13 mouse cellular contexts compared by ENCODE assay signal in the genomic region with DNA sequence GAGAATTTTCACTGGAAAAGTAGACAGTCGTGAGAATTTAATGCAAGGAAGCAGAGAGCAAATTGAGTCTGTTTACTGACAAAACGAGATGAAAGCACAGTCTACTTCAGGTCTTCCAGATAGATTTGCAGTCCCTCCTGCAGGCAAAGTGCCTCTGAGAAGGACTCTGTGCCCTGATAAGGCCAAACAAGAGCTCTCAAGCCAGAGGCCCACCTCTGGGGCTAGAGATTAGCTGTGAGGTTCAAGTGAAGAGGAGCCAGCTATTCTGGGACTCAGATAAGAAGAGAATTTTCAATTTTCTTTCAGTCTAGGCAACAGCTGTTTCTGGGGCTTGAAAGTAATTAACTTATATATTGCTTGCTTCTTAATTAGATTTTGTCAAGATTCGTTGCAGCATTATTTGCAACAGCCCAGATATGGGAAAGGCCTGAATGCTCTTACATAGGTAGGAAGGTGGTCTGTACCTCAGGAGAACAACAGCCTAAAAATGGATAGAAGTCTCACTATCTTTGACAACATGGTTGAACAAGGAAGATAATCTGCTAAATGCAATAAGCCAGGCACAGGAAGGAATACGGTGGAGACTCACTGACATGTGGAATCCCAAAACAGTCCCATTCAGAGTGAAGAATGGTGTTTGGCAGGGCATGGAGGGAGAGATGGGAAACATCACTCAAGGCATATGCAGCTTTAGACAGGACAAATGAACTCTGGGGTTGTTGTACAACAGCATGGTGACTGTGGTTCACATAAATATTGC.
DNase-seq lines count a peak whose midpoint lies in the region; ATAC-seq and TF ChIP-seq lines count a peak whose summit lies in the region.
"Had no signal": no experiment of that assay in that cellular context is flagged by ENCODE, and none has a peak within 500 bp of the region (broad histone marks: within the 10 kb centered on the region; RNA-seq: fewer than 3 reads in every experiment).

No protein-coding gene starts in this region.

- H3K4me2 ChIP-seq in heart, embryonic 11.5 days: peak overlapping the region; percentile 46
- peak overlapping the region; percentile 43 for H3K4me2 ChIP-seq in heart, embryonic 13.5 days
- H3K4me2 ChIP-seq in liver, embryonic 14.5 days (ENCODE audit: low read depth): peak overlapping the region; percentile 85

- TF ChIP-seq EP300 in liver, embryonic 14.5 days (IDR thresholded peaks at IDR 0.05; ENCODE audit: low read depth): peak; percentile 92

- H3K4me3 ChIP-seq in heart, embryonic 11.5 days (ENCODE audit: low read depth, low read length): no peak overlapping the region
- H3K4me3 ChIP-seq in heart, embryonic 13.5 days: 0 out of 2 replicates have a peak overlapping the region, but pooled peaks have one; percentile 3
- peak overlapping the region in 1 of 2 experiments; percentile 44; a peak in 2 of 4 replicates for H3K4me3 ChIP-seq in liver, embryonic 14.5 days (ENCODE audit: insufficient read depth in 1 of 2, low read depth in 2 of 2, low read length in 2 of 2)
- H3K4me3 ChIP-seq: forebrain, embryonic 10.5 days; layer of hippocampus, adult 2 months had no signal

- intact Hi-C loops in heart, postnatal 36 days (cut with DNase I): no loop called here
- intact Hi-C loops in left cerebral cortex, postnatal 36 days (cut with DNase I): no loop called here

- ATAC-seq in heart, embryonic 11.5 days (replicated peaks; ENCODE audit: insufficient number of reproducible peaks, low FRiP score, low TSS enrichment): peak; percentile 86
- ATAC-seq in heart, embryonic 13.5 days (ENCODE audit: extremely low read depth, insufficient number of reproducible peaks, low FRiP score, low TSS enrichment): no peak
- peak; percentile 98 for ATAC-seq in liver, embryonic 14.5 days (ENCODE audit: insufficient read depth)
- no peak for ATAC-seq in frontal cortex, adult (ENCODE audit: low TSS enrichment)

- DNase-seq in heart, postnatal 36 days: no peak
- peak; percentile 68 for DNase-seq in MEL-GATA-1-ER (ENCODE audit: extremely low read depth, low read depth)
- DNase-seq in liver, embryonic 14.5 days (ENCODE audit: low read depth in 3 of 3, low spot score in 3 of 3): peak; percentile 82 to 85 (median 85)
- DNase-seq in thymus, postnatal 10 days (ENCODE audit: low spot score in 2 of 2): no peak
- no peak for DNase-seq in left cerebral cortex, postnatal 36 days (ENCODE audit: low spot score in 2 of 2)
- DNase-seq: cerebellum, adult 11 months; kidney, adult 11 months; right cerebral cortex, postnatal 25 days had no signal

- H3K27ac ChIP-seq in heart, embryonic 11.5 days (ENCODE audit: low read depth, low read length): peak overlapping the region; percentile 97
- H3K27ac ChIP-seq in heart, embryonic 13.5 days (replicated peaks): peak overlapping the region; percentile 98
- H3K27ac ChIP-seq in liver, embryonic 14.5 days: peak overlapping the region; percentile 96
- H3K27ac ChIP-seq: layer of hippocampus, adult 2 months had no signal

- no peaks in the 10 kb centered on the region for H3K9me3 ChIP-seq in heart, embryonic 11.5 days (replicated peaks; ENCODE audit: control insufficient read depth, low read length)
- H3K9me3 ChIP-seq in heart, embryonic 13.5 days: no peaks in the 10 kb centered on the region
- H3K9me3 ChIP-seq in liver, embryonic 14.5 days (ENCODE audit: control insufficient read depth, low read length): no peaks in the 10 kb centered on the region
- H3K9me3 ChIP-seq: forebrain, embryonic 10.5 days had no signal

- TF ChIP-seq CTCF in liver, embryonic 14.5 days (IDR thresholded peaks at IDR 0.05; ENCODE audit: low read depth): no peak

- no peaks in the 10 kb centered on the region for H3K27me3 ChIP-seq in heart, embryonic 11.5 days (ENCODE audit: control insufficient read depth, insufficient read depth, low read length)
- no peaks in the 10 kb centered on the region for H3K27me3 ChIP-seq in heart, embryonic 13.5 days (replicated peaks)
- H3K27me3 ChIP-seq in liver, embryonic 14.5 days (ENCODE audit: control insufficient read depth, insufficient read depth, low read length): no peaks in the 10 kb centered on the region

- no peak overlapping the region; the same call in 1 of the 2 replicates for H3K9ac ChIP-seq in heart, embryonic 11.5 days (ENCODE audit: low read depth, low read length)
- H3K9ac ChIP-seq in heart, embryonic 13.5 days: no peak overlapping the region
- peak overlapping the region; percentile 59 for H3K9ac ChIP-seq in liver, embryonic 14.5 days (replicated peaks)

- 20% methylated on average over 4 of the region's 4 CpGs for WGBS in heart, embryonic 11.5 days (ENCODE audit: insufficient replicate concordance)
- WGBS in heart, embryonic 13.5 days: 13% methylated on average over 4 of the region's 4 CpGs
- 9% methylated on average over 4 of the region's 4 CpGs for WGBS in liver, embryonic 14.5 days (ENCODE audit: insufficient replicate concordance)

- no peaks in the 10 kb centered on the region for H3K36me3 ChIP-seq in heart, embryonic 11.5 days (ENCODE audit: control insufficient read depth, insufficient read depth, low read length)
- no peaks in the 10 kb centered on the region for H3K36me3 ChIP-seq in heart, embryonic 13.5 days
- no peaks in the 10 kb centered on the region for H3K36me3 ChIP-seq in liver, embryonic 14.5 days (replicated peaks; ENCODE audit: control insufficient read depth, insufficient read depth, low read depth)
- H3K36me3 ChIP-seq: forebrain, embryonic 10.5 days had no signal

- H3K4me1 ChIP-seq in heart, embryonic 11.5 days (ENCODE audit: control insufficient read depth, insufficient read depth, low read length): peaks cover 42% of the 10 kb centered on the region
- H3K4me1 ChIP-seq in heart, embryonic 13.5 days: peaks cover 87% of the 10 kb centered on the region
- H3K4me1 ChIP-seq in liver, embryonic 14.5 days (replicated peaks; ENCODE audit: control insufficient read depth in 2 of 2, insufficient read depth in 2 of 2, low read length in 1 of 2): peaks cover 41 to 46% of the 10 kb centered on the region in 2 experiments
- H3K4me1 ChIP-seq: forebrain, embryonic 10.5 days had no signal

Comparison
In these comparisons a context has a peak if more than half of its experiments do, and no peak if none do; other contexts are left out.
1. ATAC-seq: peak in heart, embryonic 11.5 days (single experiment) and liver, embryonic 14.5 days (single experiment); none in heart, embryonic 13.5 days (single experiment) and frontal cortex, adult (single experiment).
2. DNase-seq: peak in MEL-GATA-1-ER (single experiment) and liver, embryonic 14.5 days (3 of 3); none in heart, postnatal 36 days (0 of 2), thymus, postnatal 10 days (0 of 2) and left cerebral cortex, postnatal 36 days (0 of 2).
3. Peak in every context shown above with its lines, with median percentiles within 50 percentile points of each other: H3K27ac ChIP-seq and H3K4me2 ChIP-seq.